Mouse (Mus musculus) embryonic facial prominence, embryonic 14.5 days (tissue): ENCODE measurements around the gene Pygo2. TPM values are rescaled to one million over a fixed set of nuclear protein-coding genes. Genes with fewer than 3 reads are reported as not detected.

Experiments
- ATAC-seq: fragments of 200-750 bp; cut with Nextera tagmentation; 2 replicates; pipeline ENCODE4 v1.8.0; 2017; ENCODE audit warnings: low read depth, moderate number of reproducible peaks, moderate TSS enrichment
- DNase-seq: peaks from one replicate; pipeline ENCODE4 v3.0.0-alpha.2; 2015; ENCODE audit warnings: low spot score
- H3K27ac ChIP-seq: fragments of 300-500 bp; sonication (generic); replicated peaks from 2 replicates; pipeline ENCODE4 v1.5.1; 2014; ENCODE audit warnings: low read depth, mild to moderate bottlenecking, low read length, moderate library complexity
- H3K27me3 ChIP-seq: fragments of 300-500 bp; sonication (generic); replicated peaks from 2 replicates; pipeline ENCODE4 v1.6.1; 2014; ENCODE audit warnings: low read length; ENCODE audit not compliant: control insufficient read depth, insufficient read depth
- H3K36me3 ChIP-seq: fragments of 300-500 bp; sonication (generic); 2 replicates; pipeline ENCODE4 v1.6.1; 2014; ENCODE audit warnings: low read length, mixed read lengths; ENCODE audit not compliant: control insufficient read depth, insufficient read depth
- H3K4me1 ChIP-seq: fragments of 300-500 bp; sonication (generic); 2 replicates; pipeline ENCODE4 v1.6.1; 2014; ENCODE audit warnings: antibody characterized with exemption, low read length; ENCODE audit not compliant: control insufficient read depth, insufficient read depth
- H3K4me2 ChIP-seq: fragments of 300-500 bp; sonication (generic); 2 replicates; pipeline ENCODE4 v1.6.1; 2014; ENCODE audit warnings: low read depth, mild to moderate bottlenecking, low read length, moderate library complexity, mixed read lengths
- H3K4me3 ChIP-seq: fragments of 300-500 bp; sonication (generic); 2 replicates; pipeline ENCODE4 v1.5.1; 2014; ENCODE audit warnings: low read depth, mild to moderate bottlenecking, low read length
- H3K9ac ChIP-seq: fragments of 300-500 bp; sonication (generic); 2 replicates; pipeline ENCODE4 v1.6.1; 2014; ENCODE audit warnings: low read depth, mild to moderate bottlenecking, low read length, moderate library complexity, mixed read lengths
- H3K9me3 ChIP-seq: fragments of 300-500 bp; sonication (generic); 2 replicates; pipeline ENCODE4 v1.6.1; 2016; ENCODE audit warnings: low read length; ENCODE audit not compliant: control insufficient read depth
- WGBS: fragments of 180-500 bp; shearing (Covaris S2); extraction: QIAGEN DNeasy Blood & Tissue Kit; methylation state at CpG from one replicate; pipeline ENCODE4 v1.1.7; 2014; 5-methylcytosine and 5-hydroxymethylcytosine counted together
- polyA plus RNA-seq: library from polyadenylated mRNA; unstranded; fragments of >200 nt; fragmentation: Nextera tagmentation; extraction: Ambion mirVana; gene quantifications from 2 replicates; pipeline ENCODE4 v1.2.1, GENCODE M21; 2014

Gene Pygo2
- polyA plus RNA-seq, 1 experiment from 2014 or later, result 51.6 TPM

- no peak overlapping the region for H3K4me3 ChIP-seq
- ATAC-seq (no peak), DNase-seq (no peak)
- H3K36me3 ChIP-seq, result peaks cover 40% of the 10 kb centered on the region
- H3K27ac ChIP-seq, result no peak overlapping the region
- H3K27me3 ChIP-seq, result no peaks in the 10 kb centered on the region
- 90% methylated on average over 6 of the region's 8 CpGs for WGBS
- H3K4me2 ChIP-seq, result no peak overlapping the region
- H3K4me1 ChIP-seq, result peaks cover 18% of the 10 kb centered on the region
- H3K9ac ChIP-seq, result no peak overlapping the region
- no peaks in the 10 kb centered on the region for H3K9me3 ChIP-seq
Observed at GRCm38 (mm10) chr3:89432606-89433005, 2.6 kb downstream of the Pygo2 start.

- Histone ChIP-seq H3K9me3 (no peaks in the 10 kb centered on the region), H3K4me3 (no peak overlapping the region), H3K27me3 (no peaks in the 10 kb centered on the region), H3K4me1 (peaks cover 18% of the 10 kb centered on the region), H3K36me3 (peaks cover 34% of the 10 kb centered on the region), H3K9ac (no peak overlapping the region), H3K4me2 (no peak overlapping the region), H3K27ac (no peak overlapping the region)
- WGBS, result 83% methylated on average over 11 of the region's 11 CpGs
- ATAC-seq, result no peak
- no peak for DNase-seq
Observed at GRCm38 (mm10) chr3:89434532-89434931, 4.5 kb downstream of the Pygo2 start.

DNA sequence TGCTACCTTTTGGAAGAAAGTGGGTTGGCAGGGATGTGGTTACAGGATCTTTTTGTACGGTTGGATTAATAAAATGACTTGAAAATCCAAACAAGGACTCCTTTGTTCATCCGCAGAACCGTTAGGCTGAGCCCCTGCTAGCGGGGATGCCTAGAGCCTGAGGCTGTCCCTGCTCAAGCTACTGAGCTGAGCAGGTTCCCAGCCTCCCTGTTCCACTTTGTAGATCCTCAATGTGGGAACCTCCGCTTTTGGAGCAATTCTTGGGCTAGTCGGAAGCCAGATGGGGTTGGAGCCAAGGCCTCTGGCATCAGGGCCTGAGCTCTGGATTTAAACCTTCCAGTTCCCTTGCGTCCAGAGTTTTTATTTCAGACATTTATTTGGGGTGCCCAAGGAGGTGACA lies 5.0 kb downstream of the Pygo2 start:
- no peak overlapping the region for H3K9ac ChIP-seq
- no peaks in the 10 kb centered on the region for H3K9me3 ChIP-seq
- H3K36me3 ChIP-seq, result peaks cover 34% of the 10 kb centered on the region
- ATAC-seq (no peak), DNase-seq (no peak)
- 54% methylated on average over 7 of the region's 7 CpGs for WGBS
- H3K4me2 ChIP-seq, result no peak overlapping the region
- no peak overlapping the region for H3K27ac ChIP-seq
- no peaks in the 10 kb centered on the region for H3K27me3 ChIP-seq
- H3K4me3 ChIP-seq, result no peak overlapping the region
- peaks cover 18% of the 10 kb centered on the region for H3K4me1 ChIP-seq

- H3K36me3 ChIP-seq, result peaks cover 34% of the 10 kb centered on the region
- peak within 1 kb of the TSS; percentile 72 for H3K4me2 ChIP-seq
- ATAC-seq, result peak; percentile 84
- no peaks in the 10 kb centered on the region for H3K9me3 ChIP-seq
- WGBS, result 7% methylated on average over 16 of the region's 16 CpGs
- DNase-seq, result peak; percentile 92
- peak within 1 kb of the TSS; percentile 50 for H3K4me3 ChIP-seq
- no peaks in the 10 kb centered on the region for H3K27me3 ChIP-seq
- peaks cover 13% of the 10 kb centered on the region for H3K4me1 ChIP-seq
- peak within 1 kb of the TSS; percentile 64 for H3K9ac ChIP-seq
- peak within 1 kb of the TSS; percentile 72 for H3K27ac ChIP-seq
Observed at GRCm38 (mm10) chr3:89436176-89437113, 6.4 kb downstream of the Pygo2 start, which contains the start of gene Pbxip1. Gene Pbxip1, plus strand, starts transcription at chr3:89436706.

GRCm38 (mm10) chr3:89437269-89437668 lies 7.3 kb downstream of the Pygo2 start:
- peak; percentile 20 for DNase-seq
- H3K27me3 ChIP-seq, result no peaks in the 10 kb centered on the region
- H3K4me2 ChIP-seq, result peak overlapping the region; percentile 72

DNA sequence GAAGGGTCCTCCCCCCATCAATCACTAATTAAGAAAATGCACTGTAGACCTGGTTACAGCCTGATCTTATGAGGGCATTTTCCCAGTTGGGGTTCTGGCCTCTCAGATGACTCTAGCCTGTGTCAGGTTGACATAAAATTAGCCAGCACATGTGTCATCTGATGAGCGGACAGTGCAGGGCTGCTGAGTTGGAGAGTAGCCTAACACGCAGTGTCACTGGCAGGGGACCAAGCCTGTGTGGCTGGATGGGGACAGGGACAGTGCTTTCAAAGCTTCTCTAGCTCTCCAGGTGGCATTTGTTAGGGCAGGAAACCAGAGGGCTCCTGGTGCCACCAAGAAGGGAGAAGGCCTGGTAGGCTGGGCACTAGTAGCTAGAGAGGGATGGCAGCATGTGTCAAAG lies 10.7 kb downstream of the Pygo2 start:
- no peak overlapping the region for H3K9ac ChIP-seq
- no peak overlapping the region for H3K4me3 ChIP-seq
- DNase-seq, result no peak
- 0 out of 2 replicates have a peak, but pooled peaks cover 10% of the 10 kb centered on the region for H3K36me3 ChIP-seq
- H3K27me3 ChIP-seq, result no peaks in the 10 kb centered on the region
- H3K4me2 ChIP-seq, result no peak overlapping the region
- H3K27ac ChIP-seq, result no peak overlapping the region
- 89% methylated on average over 2 of the region's 2 CpGs for WGBS
- peaks cover 5% of the 10 kb centered on the region; the same call in 1 of the 2 replicates for H3K4me1 ChIP-seq
- H3K9me3 ChIP-seq, result no peaks in the 10 kb centered on the region
- ATAC-seq, result no peak

More at GRCm38 (mm10) chr3:89437269-89437668, 7.3 kb downstream of the Pygo2 start:
- peaks cover 8% of the 10 kb centered on the region; the same call in 1 of the 2 replicates for H3K4me1 ChIP-seq
- ATAC-seq, result peak; percentile 19; the same call in 1 of the 2 replicates
- peak overlapping the region; percentile 64 for H3K9ac ChIP-seq
- WGBS, result 40% methylated on average over 5 of the region's 5 CpGs
- H3K9me3 ChIP-seq, result no peaks in the 10 kb centered on the region
- H3K36me3 ChIP-seq, result peaks cover 29% of the 10 kb centered on the region
- H3K27ac ChIP-seq, result peak overlapping the region; percentile 72; the same call in 1 of the 2 replicates
- H3K4me3 ChIP-seq, result peak overlapping the region; percentile 50

GRCm38 (mm10) chr3:89448720-89449537 lies 18.9 kb downstream of the Pygo2 start:
- 65% methylated on average over 13 of the region's 13 CpGs for WGBS
- no peak overlapping the region for H3K9ac ChIP-seq
- DNase-seq (peak; percentile 55), ATAC-seq (peak; percentile 12)
- no peaks in the 10 kb centered on the region for H3K27me3 ChIP-seq
- no peak overlapping the region for H3K27ac ChIP-seq
- H3K4me1 ChIP-seq, result no peaks in the 10 kb centered on the region
- no peak overlapping the region for H3K4me2 ChIP-seq
- no peak overlapping the region for H3K4me3 ChIP-seq
- H3K36me3 ChIP-seq, result peaks cover 20% of the 10 kb centered on the region
- no peaks in the 10 kb centered on the region for H3K9me3 ChIP-seq

- ATAC-seq (peak; percentile 77), DNase-seq (peak; percentile 52)
- WGBS, result 50% methylated on average over 7 of the region's 7 CpGs
- Histone ChIP-seq H3K36me3 (peaks cover 17% of the 10 kb centered on the region), H3K27me3 (no peaks in the 10 kb centered on the region), H3K27ac (no peak overlapping the region), H3K4me3 (no peak overlapping the region), H3K9me3 (no peaks in the 10 kb centered on the region), H3K4me2 (no peak overlapping the region), H3K9ac (no peak overlapping the region), H3K4me1 (no peaks in the 10 kb centered on the region)
Observed at GRCm38 (mm10) chr3:89449541-89449940, 19.5 kb downstream of the Pygo2 start.
